ENCODE assay signal across 8 mouse cellular contexts in the genomic region with DNA sequence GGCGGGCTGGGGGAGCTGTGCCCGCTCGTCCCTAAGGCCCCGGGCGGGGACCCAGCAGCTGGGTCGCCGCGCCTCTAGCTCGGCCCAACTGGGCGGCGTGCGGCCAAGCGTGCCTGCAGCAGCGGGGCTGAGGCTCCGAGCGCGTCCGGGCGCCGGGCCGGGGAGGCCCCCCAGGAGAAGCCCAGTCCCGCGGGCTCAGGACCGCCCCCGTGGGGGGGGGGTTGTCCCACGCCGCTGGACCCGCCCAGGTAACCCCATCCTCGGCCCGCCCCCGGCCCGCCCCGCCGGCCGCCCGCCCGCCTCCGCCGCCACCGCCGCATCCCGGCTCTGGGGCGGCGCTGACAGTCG. TPM values are rescaled to one million over a fixed set of nuclear protein-coding genes. Genes with fewer than 3 reads are reported as not detected.
DNase-seq lines count a peak whose midpoint lies in the region; ATAC-seq lines count a peak whose summit lies in the region.

A gene (plus strand): TSS at position 324 of the 348 bp plus-strand sequence.

- ATAC-seq in forebrain, embryonic 16.5 days, result peak; percentile 56; the same call in 1 of the 2 replicates
- peak; percentile 78 for ATAC-seq in hindbrain, embryonic 16.5 days
- 0 out of 2 replicates have a peak, but pooled peaks have one; percentile 42 for ATAC-seq in liver, embryonic 12.5 days
- ATAC-seq in neural tube, embryonic 14.5 days (ENCODE audit: low read depth), result peak; percentile 70
- no peak for ATAC-seq in megakaryocyte, adult 5-6 weeks (ENCODE audit: poor library complexity, severe bottlenecking)

- H3K4me2 ChIP-seq in forebrain, embryonic 16.5 days (ENCODE audit: low read length), result peak within 1 kb of the TSS; percentile 79
- peak within 1 kb of the TSS; percentile 95 for H3K4me2 ChIP-seq in hindbrain, embryonic 16.5 days (ENCODE audit: low read length)
- peak within 1 kb of the TSS; percentile 64 for H3K4me2 ChIP-seq in liver, embryonic 12.5 days
- H3K4me2 ChIP-seq in neural tube, embryonic 14.5 days (ENCODE audit: low read depth, low read length), result peak within 1 kb of the TSS; percentile 94

- no peak within 1 kb of the TSS for H3K27ac ChIP-seq in forebrain, embryonic 16.5 days (ENCODE audit: low read length)
- H3K27ac ChIP-seq in hindbrain, embryonic 16.5 days (ENCODE audit: low read depth, low read length), result no peak within 1 kb of the TSS; the same call in 1 of the 2 replicates
- H3K27ac ChIP-seq in liver, embryonic 12.5 days, result no peak within 1 kb of the TSS
- peak within 1 kb of the TSS; percentile 57 for H3K27ac ChIP-seq in neural tube, embryonic 14.5 days (ENCODE audit: low read depth, low read length)

- H3K9me3 ChIP-seq in forebrain, embryonic 16.5 days (ENCODE audit: control insufficient read depth, low read length), result no peaks in the 10 kb centered on the region
- no peaks in the 10 kb centered on the region for H3K9me3 ChIP-seq in hindbrain, embryonic 16.5 days (ENCODE audit: control insufficient read depth, low read length)
- no peaks in the 10 kb centered on the region for H3K9me3 ChIP-seq in liver, embryonic 12.5 days (replicated peaks)
- no peaks in the 10 kb centered on the region for H3K9me3 ChIP-seq in neural tube, embryonic 14.5 days (ENCODE audit: control insufficient read depth, low read length)

- under 1% methylated on average over 25 of the region's 45 CpGs for WGBS in forebrain, embryonic 16.5 days
- WGBS in hindbrain, embryonic 16.5 days, result 0% methylated on average over 3 of the region's 45 CpGs
- 0% methylated on average over 18 of the region's 45 CpGs for WGBS in liver, embryonic 12.5 days (ENCODE audit: insufficient replicate concordance)
- WGBS in neural tube, embryonic 14.5 days, result 0% methylated on average over 4 of the region's 45 CpGs

- DNase-seq in ES-CJ7 (ENCODE audit: low read depth, low spot score), result peak; percentile 22
- peak; percentile 90 to 96 for DNase-seq in adrenal gland, adult (ENCODE audit: inconsistent age in 2 of 2, low spot score in 1 of 2)
- DNase-seq in cerebellum, adult 9-10 months, result no peak

- peaks cover 21% of the 10 kb centered on the region for H3K4me1 ChIP-seq in forebrain, embryonic 16.5 days (replicated peaks; ENCODE audit: control insufficient read depth, insufficient read depth, low read length)
- peaks cover 22% of the 10 kb centered on the region for H3K4me1 ChIP-seq in hindbrain, embryonic 16.5 days (ENCODE audit: control insufficient read depth, insufficient read depth, low read depth, low read length)
- peaks cover 9% of the 10 kb centered on the region for H3K4me1 ChIP-seq in liver, embryonic 12.5 days
- peaks cover 8% of the 10 kb centered on the region; the same call in 1 of the 2 replicates for H3K4me1 ChIP-seq in neural tube, embryonic 14.5 days (ENCODE audit: control insufficient read depth, insufficient read depth, low read length)

- H3K9ac ChIP-seq in forebrain, embryonic 16.5 days (replicated peaks; ENCODE audit: low read depth, low read length), result peak within 1 kb of the TSS; percentile 58
- H3K9ac ChIP-seq in hindbrain, embryonic 16.5 days (ENCODE audit: low read depth, low read length), result peak within 1 kb of the TSS; percentile 69
- H3K9ac ChIP-seq in liver, embryonic 12.5 days, result peak within 1 kb of the TSS; percentile 35; the same call in 1 of the 2 replicates
- peak within 1 kb of the TSS; percentile 62 for H3K9ac ChIP-seq in neural tube, embryonic 14.5 days (replicated peaks; ENCODE audit: low read depth, low read length)

- H3K36me3 ChIP-seq in forebrain, embryonic 16.5 days (ENCODE audit: control insufficient read depth, insufficient read depth), result no peaks in the 10 kb centered on the region
- H3K36me3 ChIP-seq in hindbrain, embryonic 16.5 days (ENCODE audit: control insufficient read depth, insufficient read depth, low read length), result no peaks in the 10 kb centered on the region
- no peaks in the 10 kb centered on the region for H3K36me3 ChIP-seq in liver, embryonic 12.5 days
- H3K36me3 ChIP-seq in neural tube, embryonic 14.5 days (ENCODE audit: control insufficient read depth, insufficient read depth, low read length), result no peaks in the 10 kb centered on the region

- peaks cover 47% of the 10 kb centered on the region for H3K27me3 ChIP-seq in forebrain, embryonic 16.5 days (replicated peaks; ENCODE audit: control insufficient read depth, insufficient read depth, low read length)
- H3K27me3 ChIP-seq in hindbrain, embryonic 16.5 days (replicated peaks; ENCODE audit: control insufficient read depth, insufficient read depth, low read length), result peaks cover 12% of the 10 kb centered on the region; the same call in 1 of the 2 replicates
- peaks cover 91% of the 10 kb centered on the region for H3K27me3 ChIP-seq in liver, embryonic 12.5 days (replicated peaks)
- no peaks in the 10 kb centered on the region; the same call in 1 of the 2 replicates for H3K27me3 ChIP-seq in neural tube, embryonic 14.5 days (ENCODE audit: control insufficient read depth, insufficient read depth, low read length)

- peak within 1 kb of the TSS; percentile 48 for H3K4me3 ChIP-seq in forebrain, embryonic 16.5 days (replicated peaks; ENCODE audit: low read length)
- H3K4me3 ChIP-seq in hindbrain, embryonic 16.5 days (ENCODE audit: low read length), result peak within 1 kb of the TSS; percentile 64
- H3K4me3 ChIP-seq in liver, embryonic 12.5 days, result peak within 1 kb of the TSS; percentile 45
- peak within 1 kb of the TSS; percentile 57 for H3K4me3 ChIP-seq in neural tube, embryonic 14.5 days (ENCODE audit: low read depth, low read length)

RNA-seq across cellular contexts. Expression of the gene that starts here (rescaled TPM):
- 0.92 and 0.99 TPM in 2 replicates for polyA plus RNA-seq in forebrain, embryonic 16.5 days (2015; fragmentation: Nextera tagmentation; extraction: Ambion mirVana)
- 1.2 and 1.9 TPM in 2 replicates for polyA plus RNA-seq in hindbrain, embryonic 16.5 days (2015; fragmentation: Nextera tagmentation; extraction: Ambion mirVana)
- 0.58 and 1.0 TPM in 2 replicates for polyA plus RNA-seq in liver, embryonic 12.5 days (2016; fragmentation: Nextera tagmentation; extraction: Ambion mirVana)
- 1.7 and 3.5 TPM in 2 replicates for polyA plus RNA-seq in neural tube, embryonic 14.5 days (2014; fragmentation: Nextera tagmentation; extraction: Ambion mirVana)
- total RNA-seq in megakaryocyte, adult 5-6 weeks (2015), result not detected in 2 replicates
- total RNA-seq in megakaryocyte, adult 5-6 weeks (2017), result not detected in 2 replicates

Comparison
In these comparisons a context has a peak if more than half of its experiments do, and no peak if none do; other contexts are left out.
1. Peak in ATAC-seq, H3K4me3 ChIP-seq, H3K9ac ChIP-seq and H3K4me2 ChIP-seq in forebrain, embryonic 16.5 days; RNA of the gene not detected or under 1 TPM.